Mouse (Mus musculus): ENCODE results near the gene Mcm5. TPM values are rescaled to one million over a fixed set of nuclear protein-coding genes. Genes with fewer than 3 reads are reported as not detected.
A peak's percentile ranks its signal among the peaks of the same experiment; 100 is the strongest.

Gene Mcm5
- 106 and 128 TPM in 2 replicates for polyA plus RNA-seq (2014; fragmentation: Nextera tagmentation; extraction: Ambion mirVana)

GRCm38 (mm10) chr8:75109236-75109967 is at the start of gene Mcm5:
Gene Mcm5 (plus strand): TSS chr8:75109569.
- WGBS: 0% methylated on average over 55 of the region's 59 CpGs
- Histone ChIP-seq H3K4me1 (ENCODE audit: control insufficient read depth, insufficient read depth, low read length) (peaks cover 10% of the 10 kb centered on the region), H3K36me3 (ENCODE audit: control insufficient read depth, insufficient read depth, low read length) (peaks cover 37% of the 10 kb centered on the region), H3K4me2 (ENCODE audit: low read depth, low read length) (peak within 1 kb of the TSS; percentile 77), H3K9me3 (ENCODE audit: control insufficient read depth, low read length) (no peaks in the 10 kb centered on the region), H3K27me3 (replicated peaks; ENCODE audit: control insufficient read depth, insufficient read depth, low read length) (no peaks in the 10 kb centered on the region), H3K4me3 (ENCODE audit: low read depth, low read length) (peak within 1 kb of the TSS; percentile 72), H3K9ac (ENCODE audit: low read depth, low read length) (peak within 1 kb of the TSS; percentile 86), H3K27ac (replicated peaks; ENCODE audit: low read depth, low read length) (peak within 1 kb of the TSS; percentile 88)
- DNase-seq (ENCODE audit: low spot score) (peak; percentile 100), ATAC-seq (ENCODE audit: low read depth) (peak; percentile 99)

- ATAC-seq (ENCODE audit: low read depth) (no peak), DNase-seq (ENCODE audit: low spot score) (no peak)
- H3K4me2 ChIP-seq (ENCODE audit: low read depth, low read length): no peak overlapping the region
- no peaks in the 10 kb centered on the region for H3K9me3 ChIP-seq (ENCODE audit: control insufficient read depth, low read length)
- no peaks in the 10 kb centered on the region for H3K4me1 ChIP-seq (ENCODE audit: control insufficient read depth, insufficient read depth, low read length)
- WGBS: 68% methylated on average over 6 of the region's 6 CpGs
- peaks cover 18% of the 10 kb centered on the region for H3K36me3 ChIP-seq (ENCODE audit: control insufficient read depth, insufficient read depth, low read length)
- H3K27me3 ChIP-seq (replicated peaks; ENCODE audit: control insufficient read depth, insufficient read depth, low read length): no peaks in the 10 kb centered on the region
- no peak overlapping the region for H3K4me3 ChIP-seq (ENCODE audit: low read depth, low read length)
- H3K27ac ChIP-seq (replicated peaks; ENCODE audit: low read depth, low read length): no peak overlapping the region
- H3K9ac ChIP-seq (ENCODE audit: low read depth, low read length): no peak overlapping the region
These were observed 49.3 kb upstream of the Mcm5 start for GRCm38 (mm10) chr8:75060022-75060421.

DNA sequence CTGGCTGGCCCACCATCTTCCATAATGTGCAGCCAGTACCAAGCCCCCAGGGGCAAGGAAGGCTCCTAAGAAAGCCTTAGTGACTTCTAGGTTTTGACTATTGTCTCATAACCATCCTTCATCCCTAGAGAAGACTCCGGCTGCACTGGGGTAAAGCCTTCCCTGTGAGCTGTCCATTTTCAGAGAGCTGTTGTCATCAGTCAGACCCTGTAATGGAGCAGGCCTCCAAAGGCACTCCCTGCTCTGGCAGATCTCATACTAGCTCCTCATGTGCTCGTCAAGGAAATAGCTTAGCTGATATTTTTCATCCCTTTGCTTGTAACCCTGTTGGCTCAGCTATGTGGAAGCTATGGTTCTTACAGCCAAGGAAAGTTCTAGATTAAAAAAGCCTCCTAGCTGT is 48.6 kb upstream of the Mcm5 start:
- Histone ChIP-seq H3K4me1 (ENCODE audit: control insufficient read depth, insufficient read depth, low read length) (no peaks in the 10 kb centered on the region), H3K27ac (replicated peaks; ENCODE audit: low read depth, low read length) (no peak overlapping the region), H3K27me3 (replicated peaks; ENCODE audit: control insufficient read depth, insufficient read depth, low read length) (no peaks in the 10 kb centered on the region), H3K9me3 (ENCODE audit: control insufficient read depth, low read length) (no peaks in the 10 kb centered on the region), H3K36me3 (ENCODE audit: control insufficient read depth, insufficient read depth, low read length) (peaks cover 25% of the 10 kb centered on the region), H3K9ac (ENCODE audit: low read depth, low read length) (no peak overlapping the region), H3K4me3 (ENCODE audit: low read depth, low read length) (no peak overlapping the region), H3K4me2 (ENCODE audit: low read depth, low read length) (no peak overlapping the region)
- 84% methylated on average over 2 of the region's 2 CpGs for WGBS
- ATAC-seq (ENCODE audit: low read depth) (no peak), DNase-seq (ENCODE audit: low spot score) (no peak)

GRCm38 (mm10) chr8:75063290-75063689 is 46.1 kb upstream of the Mcm5 start:
- WGBS: 55% methylated on average over 3 of the region's 3 CpGs
- Histone ChIP-seq H3K27ac (replicated peaks; ENCODE audit: low read depth, low read length) (no peak overlapping the region), H3K4me2 (ENCODE audit: low read depth, low read length) (no peak overlapping the region), H3K36me3 (ENCODE audit: control insufficient read depth, insufficient read depth, low read length) (peaks cover 25% of the 10 kb centered on the region), H3K4me3 (ENCODE audit: low read depth, low read length) (no peak overlapping the region), H3K9me3 (ENCODE audit: control insufficient read depth, low read length) (no peaks in the 10 kb centered on the region), H3K27me3 (replicated peaks; ENCODE audit: control insufficient read depth, insufficient read depth, low read length) (no peaks in the 10 kb centered on the region), H3K4me1 (ENCODE audit: control insufficient read depth, insufficient read depth, low read length) (no peaks in the 10 kb centered on the region), H3K9ac (ENCODE audit: low read depth, low read length) (no peak overlapping the region)
- no peak for DNase-seq (ENCODE audit: low spot score)
- ATAC-seq (ENCODE audit: low read depth): no peak

DNA sequence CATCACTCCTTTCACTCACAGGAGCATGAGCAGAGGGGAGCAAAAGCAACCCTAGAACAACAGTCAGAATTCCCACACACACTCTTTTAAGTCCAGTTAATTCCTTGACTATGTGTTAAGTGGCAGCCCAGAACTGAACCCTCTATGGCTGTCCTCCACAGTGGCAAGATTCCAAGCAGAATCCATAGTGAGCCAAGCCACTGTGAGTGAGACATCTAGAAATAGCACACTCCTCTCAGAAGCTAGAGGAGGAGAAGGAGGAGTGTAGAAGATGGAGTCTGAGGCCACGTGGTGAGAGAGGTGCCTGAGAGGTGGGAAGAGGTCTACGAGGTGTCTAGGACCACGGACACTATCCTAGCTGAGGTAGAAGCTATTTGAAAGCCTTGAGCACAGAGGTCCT is 44.6 kb upstream of the Mcm5 start:
- Histone ChIP-seq H3K4me3 (ENCODE audit: low read depth, low read length) (no peak overlapping the region), H3K36me3 (ENCODE audit: control insufficient read depth, insufficient read depth, low read length) (peaks cover 22% of the 10 kb centered on the region), H3K4me1 (ENCODE audit: control insufficient read depth, insufficient read depth, low read length) (no peaks in the 10 kb centered on the region), H3K9me3 (ENCODE audit: control insufficient read depth, low read length) (no peaks in the 10 kb centered on the region), H3K27me3 (replicated peaks; ENCODE audit: control insufficient read depth, insufficient read depth, low read length) (no peaks in the 10 kb centered on the region), H3K27ac (replicated peaks; ENCODE audit: low read depth, low read length) (no peak overlapping the region), H3K9ac (ENCODE audit: low read depth, low read length) (no peak overlapping the region), H3K4me2 (ENCODE audit: low read depth, low read length) (no peak overlapping the region)
- WGBS: 79% methylated on average over 3 of the region's 3 CpGs
- DNase-seq (ENCODE audit: low spot score) (no peak), ATAC-seq (ENCODE audit: low read depth) (no peak)

GRCm38 (mm10) chr8:75067287-75067686 is 42.1 kb upstream of the Mcm5 start:
- H3K27ac ChIP-seq (replicated peaks; ENCODE audit: low read depth, low read length): no peak overlapping the region
- 63% methylated on average over 6 of the region's 6 CpGs for WGBS

DNA sequence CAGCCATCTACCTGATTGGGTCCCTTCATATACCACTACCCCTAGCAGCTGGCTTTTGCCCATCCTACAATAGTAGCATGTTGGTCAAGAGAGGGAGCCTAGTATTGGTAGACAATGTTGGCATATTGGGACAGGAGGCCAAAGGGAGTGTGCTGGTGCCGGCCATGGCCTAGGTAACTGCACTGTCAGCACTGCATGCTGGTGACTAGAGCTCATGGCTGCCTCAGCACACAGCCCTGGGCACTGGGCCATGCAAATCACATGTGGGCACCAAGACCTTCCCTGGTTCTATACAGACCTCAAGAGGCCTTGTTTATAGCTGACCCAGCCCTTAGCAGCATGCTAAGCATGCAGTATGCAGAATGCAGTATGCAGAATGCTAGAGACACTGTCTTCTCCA is 39.1 kb upstream of the Mcm5 start:
- H3K27me3 ChIP-seq (replicated peaks; ENCODE audit: control insufficient read depth, insufficient read depth, low read length): no peaks in the 10 kb centered on the region
- DNase-seq (ENCODE audit: low spot score) (no peak), ATAC-seq (ENCODE audit: low read depth) (no peak)
- 71% methylated on average over 1 of the region's 1 CpGs for WGBS
- H3K4me1 ChIP-seq (ENCODE audit: control insufficient read depth, insufficient read depth, low read length): no peaks in the 10 kb centered on the region
- no peak overlapping the region for H3K4me3 ChIP-seq (ENCODE audit: low read depth, low read length)
- H3K4me2 ChIP-seq (ENCODE audit: low read depth, low read length): no peak overlapping the region
- H3K36me3 ChIP-seq (ENCODE audit: control insufficient read depth, insufficient read depth, low read length): peaks cover 11% of the 10 kb centered on the region; the same call in 1 of the 2 replicates
- no peaks in the 10 kb centered on the region for H3K9me3 ChIP-seq (ENCODE audit: control insufficient read depth, low read length)
- H3K9ac ChIP-seq (ENCODE audit: low read depth, low read length): no peak overlapping the region
- H3K27ac ChIP-seq (replicated peaks; ENCODE audit: low read depth, low read length): no peak overlapping the region

More at GRCm38 (mm10) chr8:75067287-75067686, 42.1 kb upstream of the Mcm5 start:
- H3K27me3 ChIP-seq (replicated peaks; ENCODE audit: control insufficient read depth, insufficient read depth, low read length): no peaks in the 10 kb centered on the region
- no peak for DNase-seq (ENCODE audit: low spot score)
- peaks cover 22% of the 10 kb centered on the region for H3K36me3 ChIP-seq (ENCODE audit: control insufficient read depth, insufficient read depth, low read length)
- H3K4me1 ChIP-seq (ENCODE audit: control insufficient read depth, insufficient read depth, low read length): no peaks in the 10 kb centered on the region
- no peak overlapping the region for H3K4me3 ChIP-seq (ENCODE audit: low read depth, low read length)
- H3K4me2 ChIP-seq (ENCODE audit: low read depth, low read length): no peak overlapping the region
- no peak overlapping the region for H3K9ac ChIP-seq (ENCODE audit: low read depth, low read length)
- H3K9me3 ChIP-seq (ENCODE audit: control insufficient read depth, low read length): no peaks in the 10 kb centered on the region
- ATAC-seq (ENCODE audit: low read depth): no peak

GRCm38 (mm10) chr8:75071627-75072346 is 37.6 kb upstream of the Mcm5 start:
- no peaks in the 10 kb centered on the region for H3K4me1 ChIP-seq (ENCODE audit: control insufficient read depth, insufficient read depth, low read length)
- no peaks in the 10 kb centered on the region for H3K9me3 ChIP-seq (ENCODE audit: control insufficient read depth, low read length)
- no peak overlapping the region for H3K4me2 ChIP-seq (ENCODE audit: low read depth, low read length)
- H3K4me3 ChIP-seq (ENCODE audit: low read depth, low read length): no peak overlapping the region
- peak overlapping the region; percentile 37; the same call in 1 of the 2 replicates for H3K9ac ChIP-seq (ENCODE audit: low read depth, low read length)
- DNase-seq (ENCODE audit: low spot score): peak; percentile 90
- no peaks in the 10 kb centered on the region for H3K27me3 ChIP-seq (replicated peaks; ENCODE audit: control insufficient read depth, insufficient read depth, low read length)
- 34% methylated on average over 3 of the region's 4 CpGs for WGBS
- ATAC-seq (ENCODE audit: low read depth): peak; percentile 86
- H3K27ac ChIP-seq (replicated peaks; ENCODE audit: low read depth, low read length): no peak overlapping the region
- H3K36me3 ChIP-seq (ENCODE audit: control insufficient read depth, insufficient read depth, low read length): 0 out of 2 replicates have a peak, but pooled peaks cover 6% of the 10 kb centered on the region

All from embryonic facial prominence, embryonic 14.5 days (tissue).